Mouse (Mus musculus) small intestine, adult 2 months (tissue): Measurements from ENCODE around the gene Sfswap. TPM values are rescaled to one million over a fixed set of nuclear protein-coding genes. Genes with fewer than 3 reads are reported as not detected.

Source experiments
- H3K27ac ChIP-seq: fragments of 200-500 bp; 2 replicates; pipeline ENCODE4 v1.5.1; 2012; ENCODE audit warnings: low read depth, low read length, control low read depth, inconsistent platforms; ENCODE audit not compliant: insufficient read depth
- H3K27me3 ChIP-seq: fragments of 200-500 bp; 2 replicates; pipeline ENCODE4 v1.6.1; 2012; ENCODE audit warnings: mild to moderate bottlenecking, moderate library complexity, low read length, inconsistent platforms; ENCODE audit not compliant: control insufficient read depth, insufficient read depth
- H3K36me3 ChIP-seq: fragments of 200-500 bp; 2 replicates; pipeline ENCODE4 v1.6.1; 2012; ENCODE audit warnings: mild to moderate bottlenecking, low read length, control low read depth, inconsistent platforms; ENCODE audit not compliant: control insufficient read depth, insufficient read depth
- H3K4me1 ChIP-seq: fragments of 200-500 bp; 2 replicates; pipeline ENCODE4 v1.6.1; 2012; ENCODE audit warnings: low read length, inconsistent platforms, mixed read lengths; ENCODE audit not compliant: control insufficient read depth, insufficient read depth, insufficient read length
- H3K4me3 ChIP-seq: fragments of 200-500 bp; 2 replicates; pipeline ENCODE4 v1.5.1; 2012; ENCODE audit warnings: low read depth, mild to moderate bottlenecking, control low read depth, inconsistent platforms, low read length, moderate library complexity
- CTCF ChIP-seq: fragments of 200-500 bp; IDR thresholded peaks from 2 replicates; pipeline ENCODE4 v1.5.1; 2012; ENCODE audit warnings: low read depth, mild to moderate bottlenecking, control low read depth, inconsistent platforms, low read length, moderate library complexity, mixed read lengths; ENCODE audit not compliant: insufficient replicate concordance, insufficient read length; ENCODE audit errors: extremely low read depth
- POLR2A ChIP-seq: fragments of 200-500 bp; IDR thresholded peaks from 2 replicates; pipeline ENCODE4 v1.6.1; 2012; ENCODE audit warnings: low read depth, mild to moderate bottlenecking, control low read depth, inconsistent platforms, low read length, moderate library complexity
- WGBS: fragments of 180-500 bp; shearing (Covaris S2); methylation state at CpG from one replicate; pipeline ENCODE4 v1.1.7; 2018; 5-methylcytosine and 5-hydroxymethylcytosine counted together
- polyA plus RNA-seq: library from polyadenylated mRNA; depleted of rRNA; stranded (reverse); fragments of >200 nt; gene quantifications from 2 replicates; pipeline ENCODE4 v1.2.3, GENCODE M21; 2012

The Sfswap gene
- polyA plus RNA-seq, 1 experiment, result 75.9 TPM

DNA sequence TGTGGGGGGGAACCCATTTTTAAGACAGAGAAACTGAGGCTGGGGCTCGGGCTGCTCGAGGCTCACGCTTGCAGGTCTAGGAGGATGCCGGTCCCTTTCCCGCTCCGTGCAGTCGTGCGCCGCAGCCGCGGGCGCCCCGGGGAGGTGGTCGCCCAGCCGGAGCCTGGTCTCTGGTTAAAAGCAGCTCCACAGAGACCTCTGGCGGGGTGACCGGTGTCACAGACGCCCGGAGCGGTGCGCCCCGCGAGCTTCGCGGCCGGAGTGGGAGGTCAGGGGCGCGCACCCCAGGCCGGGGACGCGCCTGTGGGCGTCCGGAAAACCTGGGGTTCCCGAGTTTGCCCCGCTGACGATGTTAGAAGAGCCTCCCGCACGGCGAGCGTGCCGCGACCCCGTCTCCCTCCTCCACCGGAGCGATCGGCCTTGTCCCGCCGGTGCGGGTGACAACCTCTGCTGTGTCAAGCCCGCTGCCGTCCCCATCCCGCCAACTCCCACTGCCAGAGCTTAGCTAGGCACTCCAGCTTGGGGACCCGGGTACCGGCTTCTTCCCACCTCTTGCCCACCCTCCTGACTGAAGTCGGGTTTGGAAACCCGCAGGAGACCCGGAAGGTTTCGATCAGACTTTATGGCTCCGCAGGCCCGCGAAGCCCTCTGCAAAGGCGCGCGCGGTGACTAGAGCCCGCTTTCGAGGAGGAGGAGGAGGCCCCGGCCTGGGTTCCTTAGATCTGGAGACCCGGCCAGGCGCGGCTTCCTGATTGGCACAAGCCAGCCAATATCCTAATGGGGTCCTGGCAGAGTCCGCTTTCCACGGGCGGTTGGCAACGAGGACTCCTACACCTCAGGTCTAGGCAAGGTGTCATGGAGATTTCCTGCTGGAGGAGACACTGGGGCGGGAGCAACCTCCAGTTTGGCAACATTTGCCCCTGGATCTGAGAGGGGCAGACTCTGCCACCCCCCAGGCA lies 83.8 kb downstream of the Sfswap start:
- 1% methylated on average over 76 of the region's 76 CpGs for WGBS
- Histone ChIP-seq H3K27ac (no peak overlapping the region), H3K27me3 (peaks cover 45% of the 10 kb centered on the region), H3K4me3 (peak overlapping the region; percentile 69), H3K36me3 (no peaks in the 10 kb centered on the region), H3K4me1 (peaks cover 15% of the 10 kb centered on the region)
- TF ChIP-seq POLR2A, result no peak
- no peak for TF ChIP-seq CTCF

DNA sequence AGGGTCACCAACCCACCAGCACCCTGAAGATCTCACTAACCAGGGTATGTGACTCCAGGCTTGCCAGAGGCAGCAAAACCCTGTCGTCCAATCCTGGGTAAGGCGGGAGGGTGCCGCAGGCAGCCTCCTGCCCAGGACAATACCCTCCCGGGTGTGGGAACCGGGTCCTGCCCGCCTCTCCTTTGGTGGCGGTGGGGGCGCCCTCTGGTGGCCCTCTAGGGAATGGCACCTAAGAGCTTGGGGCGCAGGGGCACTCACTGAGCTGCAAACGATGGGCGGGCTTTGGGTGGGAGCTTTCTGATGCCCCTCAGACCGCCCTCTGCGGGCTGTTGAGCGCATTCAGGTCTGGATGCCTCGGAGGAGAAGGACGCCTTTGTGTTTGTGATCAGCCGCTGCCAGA lies 85.0 kb downstream of the Sfswap start:
- no peak for TF ChIP-seq POLR2A
- peak; percentile 76 for TF ChIP-seq CTCF
- WGBS, result 1% methylated on average over 17 of the region's 17 CpGs

DNA sequence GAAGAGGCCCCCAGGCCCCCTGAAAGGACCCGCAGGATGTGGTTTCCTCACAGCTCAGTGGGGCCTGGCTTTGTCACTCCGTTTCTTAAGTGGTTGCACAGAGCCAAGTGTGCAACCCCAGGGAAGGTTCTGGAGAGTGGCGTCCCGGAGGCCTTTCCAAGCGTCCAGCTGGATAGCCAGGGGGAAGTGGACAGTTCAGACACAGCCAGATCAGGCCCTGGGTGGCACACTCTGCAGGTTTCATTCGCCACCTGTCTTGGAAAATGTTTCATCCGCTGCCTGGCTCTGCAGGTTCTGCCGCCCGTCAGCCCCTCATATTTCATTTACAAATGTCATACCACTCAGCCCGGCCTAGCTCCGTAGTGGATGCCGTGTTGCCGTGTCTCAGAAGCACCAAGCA lies 85.5 kb downstream of the Sfswap start:
- H3K27me3 ChIP-seq, result peaks cover 40% of the 10 kb centered on the region
- no peak overlapping the region for H3K27ac ChIP-seq
- TF ChIP-seq POLR2A, result no peak
- peaks cover 15% of the 10 kb centered on the region for H3K4me1 ChIP-seq
- WGBS, result 56% methylated on average over 13 of the region's 13 CpGs
- no peak overlapping the region; the same call in 1 of the 2 replicates for H3K4me3 ChIP-seq
- no peaks in the 10 kb centered on the region for H3K36me3 ChIP-seq

More for the DNA sequence above, 85.0 kb downstream of the Sfswap start:
- Histone ChIP-seq H3K36me3 (no peaks in the 10 kb centered on the region), H3K27ac (no peak overlapping the region), H3K4me3 (peak overlapping the region; percentile 47), H3K27me3 (peaks cover 40% of the 10 kb centered on the region), H3K4me1 (peaks cover 15% of the 10 kb centered on the region)

DNA sequence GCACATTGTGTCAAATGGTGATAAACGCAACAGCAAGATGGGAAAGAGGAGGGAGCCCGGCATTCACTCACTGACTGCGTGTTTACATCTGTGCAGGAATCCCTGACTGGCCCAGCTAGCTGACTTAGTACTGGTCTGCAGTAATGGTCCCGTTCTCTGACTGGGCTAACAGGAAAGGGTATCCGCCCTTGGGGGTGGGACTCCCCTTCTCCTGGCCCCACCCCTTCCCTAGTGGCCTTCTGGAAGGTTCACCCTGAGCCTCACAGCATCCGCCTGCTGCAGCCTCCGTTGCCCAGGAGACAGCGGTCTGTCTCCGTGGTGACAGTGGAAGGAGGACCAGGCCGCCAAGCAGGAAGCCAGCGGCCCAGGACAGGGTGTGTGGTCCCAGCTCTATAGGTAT lies 89.9 kb downstream of the Sfswap start:
- Histone ChIP-seq H3K4me3 (no peak overlapping the region), H3K36me3 (no peaks in the 10 kb centered on the region), H3K4me1 (peaks cover under 1% of the 10 kb centered on the region), H3K27me3 (peaks cover 12% of the 10 kb centered on the region), H3K27ac (no peak overlapping the region)
- 22% methylated on average over 11 of the region's 11 CpGs for WGBS
- no peak for TF ChIP-seq POLR2A
- TF ChIP-seq CTCF, result no peak

DNA sequence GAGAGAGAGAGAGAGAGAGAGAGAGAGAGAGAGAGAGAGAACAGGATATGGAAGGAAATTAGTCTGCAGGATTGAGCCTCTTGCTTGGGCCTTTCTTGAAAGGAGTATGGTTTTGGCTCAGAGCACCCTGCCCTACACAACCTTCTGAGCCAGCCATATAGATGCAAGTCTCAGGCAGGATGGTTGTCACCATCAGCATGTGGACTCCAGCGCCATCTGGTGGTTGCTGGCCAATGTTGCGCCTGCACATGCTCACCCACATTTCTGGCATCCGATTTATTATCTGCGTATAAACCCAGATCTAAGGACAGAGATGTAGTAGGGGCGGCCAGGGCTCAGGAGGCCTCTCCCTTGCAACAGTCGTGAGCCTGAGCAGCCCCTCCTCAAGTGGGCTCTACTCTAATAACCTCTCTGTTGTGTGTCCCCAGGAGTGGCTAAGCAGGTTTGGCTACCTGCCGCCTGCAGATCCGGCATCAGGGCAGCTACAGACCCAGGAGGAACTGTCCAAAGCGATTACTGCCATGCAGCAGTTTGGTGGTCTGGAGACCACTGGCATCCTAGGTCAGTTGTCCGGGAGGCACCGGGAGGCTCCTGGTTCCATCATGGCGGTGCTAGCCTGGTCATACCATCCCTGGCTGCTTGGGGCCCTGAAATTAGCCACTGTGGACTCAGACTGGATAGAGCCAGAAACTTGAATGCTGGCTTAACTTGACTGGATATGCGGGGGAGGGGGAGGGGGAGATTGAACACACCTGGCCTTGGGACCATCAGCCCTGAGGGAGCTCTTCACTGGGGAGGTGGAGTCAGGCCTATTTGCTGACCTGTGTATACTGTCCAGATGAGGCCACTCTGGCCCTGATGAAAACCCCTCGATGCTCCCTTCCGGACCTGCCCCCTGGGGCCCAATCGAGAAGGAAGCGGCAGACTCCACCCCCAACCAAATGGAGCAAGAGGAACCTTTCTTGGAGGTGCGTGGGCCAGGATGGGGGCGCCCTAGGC lies 93.4 kb downstream of the Sfswap start:
- WGBS, result 26% methylated on average over 19 of the region's 19 CpGs
- Histone ChIP-seq H3K4me3 (no peak overlapping the region), H3K27me3 (no peaks in the 10 kb centered on the region), H3K36me3 (no peaks in the 10 kb centered on the region), H3K4me1 (no peaks in the 10 kb centered on the region), H3K27ac (no peak overlapping the region)
- TF ChIP-seq POLR2A (no peak), CTCF (peak; percentile 92)

DNA sequence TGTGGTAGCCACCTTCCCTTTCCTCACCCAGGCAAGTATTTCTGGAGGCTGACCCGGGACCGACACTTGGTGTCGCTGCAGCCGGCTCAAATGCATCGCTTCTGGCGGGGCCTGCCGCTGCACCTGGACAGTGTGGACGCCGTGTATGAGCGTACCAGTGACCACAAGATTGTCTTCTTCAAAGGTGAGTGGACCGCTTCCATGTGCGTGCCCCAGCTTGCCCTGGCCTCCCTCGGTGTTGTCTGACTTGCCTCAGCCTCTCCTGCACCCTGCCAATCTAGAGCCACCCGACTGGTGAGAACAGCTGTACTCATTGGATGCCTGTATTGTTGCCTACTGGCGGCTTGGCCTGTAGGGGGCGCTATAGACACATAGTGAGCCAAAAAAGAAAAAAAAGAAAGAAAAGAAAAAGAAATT lies 101.1 kb downstream of the Sfswap start:
- WGBS, result 41% methylated on average over 16 of the region's 16 CpGs
- no peak for TF ChIP-seq POLR2A
- peak; percentile 34; the same call in 1 of the 2 replicates for TF ChIP-seq CTCF
- Histone ChIP-seq H3K4me3 (no peak overlapping the region), H3K4me1 (no peaks in the 10 kb centered on the region), H3K27me3 (no peaks in the 10 kb centered on the region), H3K36me3 (no peaks in the 10 kb centered on the region), H3K27ac (no peak overlapping the region)
